Mouse (Mus musculus): ENCODE measurements around the gene Tmem179.

DNA sequence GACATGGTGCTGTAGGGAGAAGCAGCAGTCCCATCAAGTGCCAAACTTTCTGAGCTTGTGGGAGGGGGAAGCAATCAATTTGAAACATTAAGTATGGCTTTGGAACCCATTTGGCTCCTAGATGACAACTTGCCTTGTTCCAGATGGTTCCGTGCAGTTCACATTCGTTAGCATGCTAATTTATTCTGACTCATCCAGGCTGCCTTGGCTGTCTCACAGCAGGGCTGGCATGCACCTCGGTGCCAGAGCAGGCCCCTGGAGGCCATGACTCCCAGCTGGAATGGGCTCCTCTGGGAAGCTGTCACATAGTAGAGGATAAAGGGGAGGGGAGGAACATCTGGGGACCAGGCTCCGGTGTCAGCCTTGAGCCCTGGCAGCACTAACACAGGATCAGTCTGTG is 58.7 kb downstream of the Tmem179 start:
- TF ChIP-seq CTCF (IDR thresholded peaks at IDR 0.05; ENCODE audit: extremely low read depth, insufficient read depth, low read length), result no peak
- TF ChIP-seq POLR2A (IDR thresholded peaks at IDR 0.05; ENCODE audit: extremely low read depth, insufficient read depth, low read length), result no peak

All from cortical plate, adult 2 months (tissue).